Mouse (Mus musculus) embryo, embryonic 10.5 days (tissue): ENCODE data around the gene Vmn2r73.

Experiments used
- DNase-seq: peaks from one replicate; pipeline ENCODE4 v3.0.0-alpha.2; 2015; ENCODE audit warnings: low spot score

The Vmn2r73 gene

DNA sequence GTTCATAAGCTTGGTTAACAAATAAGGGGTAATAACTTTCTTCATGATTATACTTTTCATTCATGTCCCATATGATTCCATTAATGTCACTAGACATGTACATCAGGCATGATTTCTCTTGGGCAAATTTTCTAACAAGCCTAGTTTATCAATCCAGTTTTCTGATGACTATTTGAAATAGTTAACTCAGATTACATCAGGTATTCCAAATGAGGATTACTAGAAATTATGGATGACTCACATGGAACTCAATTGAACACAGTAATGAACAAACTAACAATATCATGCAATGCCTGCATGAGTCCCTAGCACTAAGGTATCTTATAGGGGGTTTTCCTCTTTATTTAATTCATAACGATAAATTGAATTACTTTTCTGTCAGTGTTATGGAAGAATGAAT is at the start of gene Vmn2r73:
Gene Vmn2r73 (minus strand): TSS at position 101 of the 400 bp plus-strand sequence.
- no peak for DNase-seq

DNA sequence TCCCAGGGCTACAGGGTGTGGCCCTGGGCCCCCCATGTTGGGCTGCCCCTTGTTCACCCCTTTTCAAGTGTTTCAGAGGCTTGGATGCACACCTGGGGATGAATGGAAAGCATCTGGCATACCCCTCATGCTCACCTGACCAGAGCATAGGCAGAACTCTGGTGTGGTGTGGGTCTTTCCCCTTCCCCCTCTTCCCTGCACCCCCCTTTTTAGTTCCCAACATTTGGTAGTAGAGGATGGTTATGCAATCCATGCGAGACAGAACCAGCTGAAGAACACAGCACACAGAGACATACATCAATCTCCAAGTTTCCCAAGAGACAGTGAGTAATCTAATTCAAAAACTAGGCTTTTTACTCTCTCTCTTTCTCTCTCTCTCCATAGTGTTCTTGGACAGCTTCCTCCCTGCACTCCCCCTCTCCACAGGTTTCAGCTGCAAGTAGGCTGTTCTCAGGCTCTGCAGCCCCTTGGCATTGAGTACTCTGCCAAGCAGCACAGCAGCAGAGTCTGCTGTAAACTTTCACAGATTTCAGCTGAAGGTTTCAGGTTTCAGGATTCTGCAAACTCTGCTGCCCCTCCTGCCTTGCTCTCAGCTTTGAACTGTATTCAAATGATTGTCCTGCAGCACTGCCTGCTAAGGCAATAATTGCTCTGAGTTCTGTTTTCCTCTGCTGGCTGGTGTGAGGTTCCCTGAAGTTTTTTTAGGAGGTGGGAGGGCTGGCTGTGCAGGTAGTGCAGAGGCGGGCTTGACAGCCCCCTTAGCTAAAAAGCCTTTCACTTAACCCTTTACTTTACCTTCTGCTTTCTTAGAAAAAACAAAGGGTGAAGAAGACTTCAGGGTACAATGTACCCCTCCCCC is 35.7 kb downstream of the Vmn2r73 start:
- peak; percentile 35 for DNase-seq

DNA sequence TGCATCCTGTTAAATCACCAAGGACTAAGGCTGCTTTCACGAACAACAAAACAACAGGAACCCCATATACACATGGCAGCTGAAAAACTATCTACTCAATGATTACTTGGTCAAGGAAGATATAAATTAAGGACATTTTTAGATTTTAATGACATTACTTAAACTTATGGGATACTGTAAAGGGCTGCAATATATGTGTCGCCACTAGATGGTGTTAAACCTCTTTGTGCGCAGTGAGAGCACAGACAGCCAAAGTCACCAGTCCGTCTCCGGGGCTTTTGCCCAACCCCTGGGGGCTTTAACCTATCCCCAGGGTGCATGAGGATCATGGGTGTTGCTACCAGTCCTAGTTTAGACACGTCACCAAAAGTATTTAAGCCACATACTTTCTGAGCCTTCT is 58.0 kb downstream of the Vmn2r73 start:
- peak; percentile 66 for DNase-seq
